Mouse (Mus musculus) thymus, postnatal 0 days (tissue): Measurements from ENCODE around the gene Rapgef5. TPM values are rescaled to one million over a fixed set of nuclear protein-coding genes. Genes with fewer than 3 reads are reported as not detected.

ENCODE experiments used
- DNase-seq: peaks from one replicate; pipeline ENCODE4 v3.0.0-alpha.2; 2015; ENCODE audit warnings: low spot score
- polyA plus RNA-seq: library from polyadenylated mRNA; unstranded; fragments of >200 nt; fragmentation: Nextera tagmentation; extraction: Ambion mirVana; gene quantifications from 2 replicates; pipeline ENCODE4 v1.2.1, GENCODE M21; 2015

Gene Rapgef5
- polyA plus RNA-seq, 1 experiment from 2014 or later = 10.9 TPM

DNA sequence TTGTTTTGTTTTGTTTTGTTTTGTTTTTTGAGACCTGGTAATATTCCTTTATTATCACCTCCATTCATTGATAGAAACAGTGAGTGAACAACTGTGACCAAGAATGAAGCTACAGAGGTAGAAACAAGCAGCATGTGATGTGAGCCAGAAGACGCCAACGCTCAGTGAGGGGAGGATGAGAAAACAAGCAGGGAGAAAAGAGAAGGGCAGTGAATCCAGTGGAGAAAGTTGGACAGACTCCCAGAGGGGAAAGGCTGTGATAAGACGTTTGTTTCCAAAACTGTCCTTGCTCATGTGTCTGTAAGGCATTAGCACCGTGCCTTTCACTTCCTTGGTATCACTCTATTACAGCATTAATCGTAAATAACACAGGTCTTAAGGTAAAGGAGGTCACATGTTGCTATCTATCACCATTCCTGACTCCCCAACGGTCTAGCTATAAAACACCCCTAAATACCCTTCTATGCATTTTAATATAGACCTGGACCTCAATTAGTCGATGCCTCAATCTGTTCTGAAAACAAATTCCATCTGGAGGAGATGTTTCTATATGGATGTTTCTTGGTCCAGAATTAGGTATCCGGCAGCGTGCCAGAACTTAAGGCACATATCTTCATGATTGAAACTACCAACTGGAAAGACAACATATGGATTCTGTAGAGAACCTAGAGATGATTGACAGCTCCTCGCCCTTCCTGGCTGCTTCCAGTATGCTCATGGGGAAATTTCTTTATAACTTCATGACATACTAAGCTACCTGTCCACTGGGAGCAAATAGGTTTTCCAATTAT is 153.5 kb downstream of the Rapgef5 start:
- DNase-seq = no peak

DNA sequence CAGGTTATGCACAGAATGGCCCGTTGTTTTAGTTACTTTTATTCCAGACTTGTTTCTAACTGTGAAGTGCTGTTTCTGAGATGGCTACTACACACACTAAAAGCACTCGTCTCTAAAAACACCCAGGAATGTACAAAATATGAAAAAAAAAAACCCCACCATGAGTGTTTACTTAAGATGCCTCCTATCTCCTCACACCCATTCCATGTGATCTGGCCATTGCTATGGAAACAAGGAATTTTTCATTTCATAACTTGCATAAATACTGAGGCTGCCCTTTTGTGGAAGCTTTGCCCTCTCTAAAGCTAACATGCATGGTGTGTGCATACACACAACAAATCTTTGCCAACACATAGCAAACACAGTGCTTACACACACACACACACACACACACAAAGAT is 156.9 kb downstream of the Rapgef5 start:
- no peak for DNase-seq

DNA sequence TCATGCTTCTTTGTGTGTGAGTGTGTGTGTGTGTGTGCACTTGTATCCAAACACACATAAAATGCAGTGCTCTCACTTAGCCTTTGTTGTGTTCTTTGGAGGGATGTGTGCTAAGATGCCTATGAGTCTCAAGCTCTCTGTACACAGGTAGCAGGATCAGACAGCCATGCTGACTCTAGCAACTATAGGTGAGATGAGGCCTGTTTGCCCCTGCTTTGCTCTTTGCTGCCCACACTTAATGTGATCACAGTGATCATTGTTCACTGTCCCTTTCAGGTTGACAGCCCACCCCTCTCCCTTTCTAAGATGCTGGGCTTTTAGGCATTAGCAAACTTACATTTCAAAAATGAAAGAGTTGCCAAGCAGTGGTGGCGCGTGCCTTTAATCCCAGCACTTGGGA is 158.2 kb downstream of the Rapgef5 start:
- DNase-seq = no peak

DNA sequence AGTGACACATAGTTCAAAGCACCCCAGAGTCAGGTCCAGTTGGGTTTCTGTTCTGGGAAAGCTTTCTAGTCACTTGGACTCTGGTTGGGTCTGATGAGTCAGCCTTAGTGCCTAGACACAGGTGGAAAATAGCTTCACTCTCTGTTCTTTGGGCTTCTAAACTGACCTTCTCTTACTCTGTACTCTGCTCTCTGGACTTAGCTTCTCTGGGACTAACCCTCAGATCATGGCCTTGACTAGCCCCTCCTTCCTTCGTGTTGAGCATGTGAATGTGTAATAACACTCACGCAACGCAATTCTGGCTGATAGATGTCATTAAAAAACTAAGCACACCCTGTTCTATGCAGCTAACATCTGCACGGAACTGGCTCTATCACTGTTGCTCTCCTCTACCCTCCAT is 160.0 kb downstream of the Rapgef5 start:
- no peak for DNase-seq

DNA sequence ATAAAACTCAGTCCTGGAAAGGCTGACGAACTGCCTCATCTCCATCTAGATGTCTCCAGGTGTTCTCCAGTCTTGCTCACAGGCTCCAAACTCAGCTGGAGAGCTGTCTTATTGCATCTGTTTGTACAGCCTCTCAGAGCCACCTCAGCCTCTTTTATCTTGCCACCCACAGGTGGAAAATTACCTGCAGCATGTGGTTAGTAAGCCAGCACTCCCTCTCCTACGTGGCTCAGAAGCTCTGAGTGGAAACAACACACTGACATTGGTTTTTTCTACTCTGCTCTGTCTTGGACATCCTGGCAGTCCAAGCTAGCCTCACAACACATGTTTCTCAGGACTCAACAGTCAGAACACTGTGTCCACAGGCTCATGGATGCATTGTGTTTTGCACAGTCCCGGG is 162.6 kb downstream of the Rapgef5 start:
- no peak for DNase-seq

DNA sequence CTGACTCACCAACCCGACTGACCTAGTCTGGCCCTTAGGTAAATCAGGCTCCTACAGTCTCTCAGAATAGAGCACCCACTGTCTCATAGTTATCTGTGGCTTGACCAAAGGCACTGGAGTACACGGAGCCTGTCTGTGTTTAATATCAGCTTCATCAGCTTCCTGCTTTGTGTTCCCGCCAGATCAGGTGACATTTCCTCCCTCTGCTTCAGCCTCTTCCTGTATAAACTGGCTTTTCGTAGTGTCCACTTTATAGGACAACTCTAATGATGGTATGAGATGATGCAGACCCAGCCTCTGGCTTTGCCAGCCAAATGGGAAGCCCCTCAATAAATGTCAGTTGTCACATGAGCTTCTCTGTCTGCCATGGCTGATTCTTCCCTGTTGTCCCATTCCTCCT is 163.5 kb downstream of the Rapgef5 start:
- no peak for DNase-seq

DNA sequence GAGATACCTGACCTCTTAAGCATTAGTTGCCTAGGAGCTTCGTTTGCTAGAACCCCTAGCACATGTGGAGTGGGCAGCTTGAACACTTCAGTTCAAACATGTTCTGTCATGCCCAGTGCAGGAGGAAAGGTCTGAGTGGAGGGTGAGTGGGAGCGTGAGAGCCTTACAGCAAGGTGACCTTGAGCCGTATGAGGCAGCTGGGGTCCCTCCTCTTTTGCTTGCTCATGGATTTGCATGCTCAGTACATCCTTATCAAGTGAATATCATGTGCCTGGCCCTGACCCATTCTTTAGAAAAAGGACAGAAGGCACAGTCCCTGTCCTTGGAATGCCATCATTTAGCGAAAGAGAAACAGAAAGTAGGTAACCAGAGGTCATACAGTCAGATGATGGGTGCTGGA is 165.0 kb downstream of the Rapgef5 start:
- DNase-seq = no peak

DNA sequence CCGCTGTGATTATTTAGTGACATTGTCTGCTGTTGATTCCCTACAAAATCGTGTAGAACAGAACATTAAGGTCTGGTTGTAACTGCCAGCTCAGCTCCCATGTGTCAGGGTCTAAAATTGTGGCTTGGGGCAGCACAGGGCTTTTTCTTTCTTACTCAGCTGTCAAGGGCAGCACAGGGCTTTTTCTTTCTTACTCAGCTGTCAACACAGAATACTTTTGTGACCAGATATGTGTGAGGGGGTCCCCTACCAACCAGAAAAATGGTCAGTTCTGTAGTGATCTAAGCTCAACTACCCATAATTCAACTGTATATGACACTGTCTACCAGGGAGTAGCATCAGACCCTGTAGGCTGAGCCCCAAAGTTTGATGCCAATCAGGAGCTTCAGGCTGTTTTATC is 167.1 kb downstream of the Rapgef5 start:
- DNase-seq = no peak

DNA sequence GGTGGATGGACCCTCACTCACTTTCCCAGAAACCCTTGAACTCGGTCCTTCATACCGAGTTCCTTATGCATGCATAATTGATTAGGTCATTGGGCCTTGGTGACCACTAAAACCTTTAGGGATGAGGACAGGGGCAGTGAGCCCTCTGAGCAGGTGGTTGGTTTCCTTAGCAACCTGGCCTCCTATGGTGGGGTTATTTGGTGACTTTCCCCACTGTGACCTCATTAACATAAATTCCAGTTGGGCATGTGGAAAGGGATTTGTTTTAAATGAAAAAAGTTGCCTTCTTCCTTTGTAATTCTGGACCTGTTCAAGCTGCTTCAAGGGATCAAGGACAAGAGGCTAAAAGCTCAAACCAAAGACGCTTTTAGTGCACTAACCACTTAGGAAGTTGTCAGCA is 167.7 kb downstream of the Rapgef5 start:
- no peak for DNase-seq

DNA sequence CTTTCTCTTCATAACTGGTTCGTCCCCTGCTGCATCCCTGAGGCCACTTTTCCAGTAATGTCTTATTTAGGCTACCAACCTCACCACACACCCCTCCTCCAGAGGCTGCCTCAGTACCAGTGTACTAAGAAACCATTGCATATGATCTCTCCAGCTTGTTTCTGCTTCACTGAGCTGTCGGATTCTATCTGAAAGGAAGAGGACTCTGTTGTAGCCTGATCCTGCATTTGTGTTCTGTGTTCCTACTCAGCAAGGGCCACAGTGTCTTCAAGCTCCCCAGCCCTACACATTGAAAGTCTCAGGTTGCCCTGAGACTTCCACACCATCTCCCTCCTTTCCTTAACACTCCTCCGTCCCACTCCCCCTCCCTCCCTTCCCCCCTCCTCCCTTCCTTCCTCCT is 168.5 kb downstream of the Rapgef5 start:
- DNase-seq = no peak

DNA sequence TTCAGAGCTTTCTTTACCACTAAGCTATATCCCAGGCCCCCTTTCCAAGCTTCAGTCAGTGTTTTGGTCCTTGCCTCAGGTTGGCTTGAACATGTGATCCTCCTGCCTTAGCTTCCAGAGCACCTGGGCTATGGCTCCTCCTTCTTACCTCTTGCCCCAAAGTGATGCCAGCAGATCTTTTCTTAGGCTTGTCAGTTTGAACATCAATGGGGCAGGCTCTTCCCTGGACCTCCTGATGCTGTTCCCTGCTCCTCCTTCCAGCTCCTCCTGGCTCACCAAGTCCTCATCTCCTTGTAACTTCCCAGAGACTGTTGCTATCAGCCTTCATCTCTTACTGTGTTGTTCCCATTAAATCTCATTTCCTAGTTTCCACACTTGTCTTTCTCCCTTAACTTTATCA is 169.1 kb downstream of the Rapgef5 start:
- no peak for DNase-seq

DNA sequence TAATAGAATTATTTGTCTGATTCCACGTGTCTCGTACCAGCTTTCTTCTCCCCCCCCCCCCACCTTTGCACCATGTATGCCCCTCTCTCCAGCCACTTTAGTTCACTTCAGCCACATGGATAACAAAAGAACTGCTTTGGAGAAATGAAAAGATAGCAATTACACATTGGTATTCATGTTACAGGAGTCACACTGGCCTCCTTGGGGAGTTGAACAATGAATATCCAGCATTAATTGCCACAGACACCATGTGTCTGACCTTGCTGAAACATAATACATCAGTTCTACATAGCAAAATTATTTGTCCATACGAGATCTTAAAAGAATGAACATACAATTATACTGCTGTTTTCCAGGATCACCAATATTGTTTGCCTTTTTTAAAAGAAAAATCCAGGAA is 170.5 kb downstream of the Rapgef5 start:
- DNase-seq = no peak

DNA sequence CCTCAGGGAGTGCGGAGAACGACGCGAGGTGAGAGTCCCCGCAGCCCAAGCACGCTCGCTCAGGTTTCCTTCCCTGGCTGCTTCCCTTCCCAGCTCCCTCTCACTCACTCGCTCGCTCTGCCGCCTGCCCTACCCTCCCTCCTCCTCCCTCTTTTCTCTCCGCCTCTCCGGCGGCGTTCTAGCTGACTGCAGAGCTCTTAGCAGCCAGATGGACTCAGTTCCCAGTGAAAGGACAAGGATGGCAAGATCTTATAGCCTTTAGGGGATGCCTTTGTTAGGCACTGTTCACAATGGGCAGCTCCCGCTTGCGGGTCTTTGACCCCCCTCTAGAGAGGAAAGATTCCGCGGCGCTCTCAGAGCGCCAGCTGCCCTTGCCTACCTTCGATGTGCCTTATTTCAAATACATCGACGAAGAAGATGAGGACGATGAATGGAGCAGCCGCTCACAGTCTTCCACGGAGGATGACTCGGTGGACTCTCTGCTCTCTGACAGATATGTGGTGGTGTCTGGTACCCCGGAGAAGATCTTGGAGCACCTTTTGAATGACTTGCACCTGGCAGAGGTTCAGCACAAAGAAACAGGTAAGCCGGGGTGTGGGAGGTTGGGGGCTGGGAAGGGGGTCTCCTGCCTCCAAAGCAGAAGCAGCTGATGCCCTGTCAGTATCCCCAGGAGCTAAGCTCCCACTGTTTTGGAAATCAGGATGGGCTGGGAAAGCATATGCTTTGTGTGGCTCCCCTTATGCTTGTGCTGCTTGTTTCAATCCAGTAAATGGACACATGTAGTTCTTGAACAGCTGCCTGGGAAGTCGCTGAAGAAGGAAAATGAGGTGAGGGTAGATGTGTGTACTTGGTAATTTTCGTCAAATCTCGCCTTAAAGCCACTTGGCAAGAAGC is 172.6 kb downstream of the Rapgef5 start:
- DNase-seq = no peak

DNA sequence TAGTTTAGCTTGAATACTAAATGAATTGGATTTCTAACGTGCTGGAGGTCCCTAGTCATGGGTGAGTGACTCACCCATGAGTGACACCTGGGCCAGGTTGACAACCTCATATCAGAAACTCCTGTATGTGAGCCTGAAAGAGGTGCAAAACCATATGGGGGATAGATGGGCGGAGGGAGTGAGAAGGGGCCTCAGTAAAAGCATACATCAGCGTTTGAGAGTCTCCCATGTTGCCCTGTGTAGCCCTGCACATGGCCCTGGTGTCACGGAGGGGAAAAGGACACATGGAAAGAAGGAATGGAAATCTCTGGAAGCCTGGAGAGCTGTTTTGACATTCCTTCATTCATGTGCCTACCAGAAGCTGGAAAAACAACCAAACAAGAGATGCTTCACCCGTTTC is 175.1 kb downstream of the Rapgef5 start:
- no peak for DNase-seq

DNA sequence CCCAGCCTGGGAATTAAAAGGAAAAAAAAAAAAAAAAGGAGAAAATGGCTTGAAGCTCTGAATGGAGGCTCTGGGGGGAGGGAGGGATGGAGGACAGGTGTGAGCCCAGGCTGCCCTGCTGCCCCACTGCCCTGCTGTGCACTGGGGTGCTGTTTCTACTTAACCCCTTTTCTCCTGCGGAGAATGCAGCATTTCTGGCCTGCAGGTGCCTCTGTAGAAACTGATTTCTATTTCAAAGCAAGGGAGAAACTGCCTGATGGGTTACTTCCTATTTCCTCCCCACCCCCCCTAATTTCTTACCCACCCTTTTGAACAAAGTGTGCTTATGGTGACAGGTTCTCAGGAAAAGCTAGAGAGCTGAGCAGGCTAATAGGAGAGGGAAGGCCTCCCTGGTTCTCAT is 176.5 kb downstream of the Rapgef5 start:
- DNase-seq = no peak

DNA sequence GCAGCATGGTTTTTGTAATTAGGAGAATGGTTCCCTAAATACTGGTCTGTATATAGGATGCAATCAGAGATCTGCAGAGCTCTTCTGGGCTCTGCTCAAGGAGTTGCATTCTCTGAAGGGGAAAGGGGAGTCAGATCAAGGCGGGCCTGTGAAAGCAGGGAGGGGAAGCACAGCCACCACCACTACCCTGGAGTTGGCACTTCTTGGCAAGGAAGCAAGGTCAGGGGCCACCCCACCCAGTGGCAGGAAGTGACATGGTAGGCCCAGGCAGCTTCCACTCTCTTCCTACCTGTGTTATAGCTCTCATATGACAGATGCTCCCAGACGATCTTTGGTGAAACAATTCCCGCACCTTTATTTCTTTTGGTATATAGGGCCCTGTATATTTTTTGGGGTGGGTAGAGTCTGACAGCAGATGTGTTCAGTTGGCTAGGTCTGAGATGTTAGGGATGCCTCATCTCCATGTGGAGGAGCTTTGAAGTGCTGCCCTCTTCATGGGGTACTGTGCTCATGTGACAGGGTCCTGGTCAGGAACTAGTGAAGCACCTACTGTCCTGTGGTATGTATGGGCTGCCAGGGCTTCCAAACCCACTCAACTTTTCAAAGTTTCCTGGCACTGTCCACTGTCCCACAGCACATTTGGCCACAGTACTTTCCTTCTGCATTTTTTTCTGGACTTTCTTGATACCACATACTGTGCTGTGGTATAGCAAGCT is 183.8 kb downstream of the Rapgef5 start:
- no peak for DNase-seq

DNA sequence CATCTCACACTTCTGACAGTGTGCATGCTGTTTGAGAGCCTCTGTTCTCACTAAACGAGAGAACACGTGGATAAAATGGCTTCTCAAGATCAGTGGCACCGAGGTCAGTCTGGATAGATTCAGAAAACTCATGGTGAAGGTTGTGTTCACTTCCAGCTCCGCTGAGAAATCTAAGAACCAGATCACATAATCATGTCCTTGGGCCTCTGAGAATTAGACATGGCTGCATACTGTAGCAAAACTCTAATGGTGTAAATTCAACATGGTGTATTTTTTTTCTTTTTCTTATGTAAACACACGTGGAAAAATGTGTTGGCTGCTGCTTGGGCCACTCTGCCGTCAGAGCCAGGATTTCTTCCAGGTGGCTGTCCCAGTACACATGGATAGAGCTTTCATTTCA is 184.6 kb downstream of the Rapgef5 start:
- DNase-seq = no peak

DNA sequence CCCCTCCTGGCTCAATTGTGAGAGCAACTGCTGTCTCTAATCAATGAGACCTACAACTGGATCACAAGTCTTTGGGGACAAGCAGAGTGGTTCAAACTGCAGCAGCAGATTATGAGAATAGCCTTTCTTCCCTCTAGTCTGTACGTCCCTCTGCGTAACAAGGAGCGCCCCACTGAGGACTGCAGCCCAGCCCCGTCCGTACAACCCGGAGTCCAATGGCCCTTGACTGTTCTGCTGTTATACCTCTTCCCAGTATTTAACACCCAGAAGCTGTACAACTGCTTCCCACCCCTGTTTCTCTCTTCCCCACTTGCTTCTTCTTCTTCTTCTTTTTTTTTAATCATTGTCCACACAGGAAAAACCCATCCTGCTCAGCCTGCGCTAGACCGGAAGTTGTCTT is 186.0 kb downstream of the Rapgef5 start:
- DNase-seq = no peak

DNA sequence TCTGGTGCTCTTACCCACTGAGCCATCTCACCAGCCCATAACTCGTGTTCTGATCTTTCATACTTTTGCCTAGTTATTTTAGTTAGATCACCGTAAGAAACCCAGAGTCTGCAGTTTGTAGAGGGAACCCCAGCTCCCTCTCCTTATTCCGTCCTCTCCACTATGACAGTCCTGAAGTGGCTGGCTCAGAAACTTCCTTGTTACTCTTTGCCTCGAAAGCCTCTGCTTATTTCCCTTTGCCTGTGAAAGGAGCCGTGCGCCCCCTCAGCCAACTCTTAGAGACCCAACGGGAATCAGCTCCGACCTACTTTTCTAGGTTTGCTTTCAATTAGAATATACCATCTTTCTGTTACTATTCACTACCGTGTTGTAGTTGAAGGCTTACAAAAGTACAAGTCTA is 186.6 kb downstream of the Rapgef5 start:
- no peak for DNase-seq

DNA sequence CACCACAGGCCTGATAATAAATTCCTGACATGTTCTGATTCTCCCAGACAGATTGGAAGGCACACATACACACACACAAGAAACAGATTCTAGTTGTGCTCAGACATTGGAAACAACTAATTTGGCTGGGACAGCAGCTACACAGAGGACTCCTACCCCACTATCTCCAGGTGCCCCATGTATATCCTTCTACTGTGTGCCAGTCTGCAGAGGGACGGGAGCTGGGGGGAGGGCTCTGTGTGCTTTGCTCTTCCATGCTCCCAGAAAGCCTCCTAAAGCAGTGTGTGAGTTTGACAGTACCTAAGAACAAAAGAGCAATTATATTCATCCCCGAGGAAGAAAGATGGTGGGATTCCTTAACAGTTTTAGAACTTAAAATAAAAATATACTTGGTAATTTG is 187.1 kb downstream of the Rapgef5 start:
- DNase-seq = no peak

DNA sequence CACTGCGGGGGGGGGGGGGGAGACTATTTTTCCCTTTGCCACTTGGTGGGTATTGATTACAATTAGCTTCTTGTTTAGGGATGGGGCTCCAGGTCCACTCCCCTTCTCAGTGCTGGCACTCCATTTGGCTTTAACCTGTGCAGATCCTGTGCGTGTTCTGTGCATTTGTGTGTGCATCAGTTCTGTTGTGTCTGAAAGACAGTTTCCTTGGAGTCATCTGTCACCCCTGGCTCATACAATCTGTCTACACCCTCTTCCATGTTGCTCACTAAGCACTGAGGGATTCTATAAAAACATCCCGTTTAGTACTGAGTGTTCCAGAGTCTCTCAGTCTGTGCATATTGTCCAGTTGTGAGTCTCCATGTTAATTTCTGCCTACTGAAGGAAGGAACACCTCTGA is 189.0 kb downstream of the Rapgef5 start:
- DNase-seq = no peak

DNA sequence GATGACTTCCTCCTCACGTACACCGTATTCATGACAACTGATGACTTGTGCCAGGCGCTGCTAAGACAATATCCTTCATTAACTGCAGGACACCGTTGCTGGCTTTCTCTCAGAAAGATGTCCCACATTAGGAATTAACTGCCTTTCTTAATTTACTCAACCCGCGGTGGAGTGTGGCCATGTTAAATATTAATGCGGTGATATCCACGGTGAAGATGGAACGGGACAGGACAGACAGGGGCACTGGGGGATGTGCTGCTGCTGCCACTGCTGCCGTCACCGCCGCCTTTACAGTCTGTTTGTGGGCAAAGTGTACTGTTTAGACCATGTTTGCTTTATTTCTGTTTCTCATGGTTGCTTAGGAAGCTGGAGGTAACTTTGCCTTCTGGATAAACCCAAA is 193.0 kb downstream of the Rapgef5 start:
- DNase-seq = no peak
